Mouse (Mus musculus): ENCODE results near the gene Mbd6.

DNA sequence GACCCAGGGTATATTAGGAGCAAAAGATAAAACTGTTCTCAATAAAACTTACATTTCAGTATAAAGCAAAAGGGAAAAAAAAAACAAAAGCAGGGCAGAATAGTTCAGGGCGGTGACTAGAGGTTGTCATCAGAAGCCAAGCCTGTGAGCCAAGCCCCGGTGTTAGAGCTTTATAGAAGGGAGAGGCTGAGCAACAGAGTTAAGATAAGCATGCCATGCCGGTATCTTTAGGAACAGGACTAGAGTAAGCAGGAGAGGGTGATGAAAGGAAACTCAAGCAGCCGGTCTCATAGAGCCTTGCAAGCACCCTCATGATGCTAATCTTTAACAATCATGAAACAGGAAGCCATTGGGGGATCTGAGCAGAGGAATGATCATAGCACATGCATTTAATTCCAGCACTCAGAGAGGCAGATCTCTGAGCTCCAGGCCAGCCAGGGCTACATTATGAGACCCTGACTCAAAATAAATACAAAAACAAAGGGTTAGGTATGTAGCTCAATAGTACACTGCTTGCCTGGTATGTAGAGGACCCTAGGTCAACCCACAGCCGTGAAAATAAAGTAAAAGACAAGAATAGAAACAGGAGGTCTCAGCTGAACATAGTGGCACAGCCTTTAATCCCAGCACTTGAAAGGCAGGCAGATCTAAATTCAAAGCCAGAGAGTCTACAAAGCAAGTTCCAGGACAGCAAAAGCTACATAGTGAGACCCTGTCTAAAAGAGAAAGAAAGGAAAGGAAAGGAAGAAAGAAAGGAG lies 3.2 kb upstream of the Mbd6 start:
- no peak for TF ChIP-seq CTCF (IDR thresholded peaks at IDR 0.05; ENCODE audit: borderline replicate concordance, extremely low read depth, insufficient read depth, insufficient read length)
- no peak for TF ChIP-seq POLR2A (IDR thresholded peaks at IDR 0.05; ENCODE audit: borderline replicate concordance, extremely low read depth, insufficient read depth, insufficient read length, poor library complexity, severe bottlenecking)
